Mouse (Mus musculus) liver, embryonic 18 days (tissue): Measurements from ENCODE around the gene Ift20. TPM values are rescaled to one million over a fixed set of nuclear protein-coding genes. Genes with fewer than 3 reads are reported as not detected.

Experiments used
- polyA plus RNA-seq: library from polyadenylated mRNA; depleted of rRNA; stranded (reverse); fragments of >200 nt; gene quantifications from 2 replicates; pipeline ENCODE4 v1.2.3, GENCODE M21; 2012; rRNA removed

The Ift20 gene
- 47.4 and 51.1 TPM in 2 replicates for polyA plus RNA-seq

DNA sequence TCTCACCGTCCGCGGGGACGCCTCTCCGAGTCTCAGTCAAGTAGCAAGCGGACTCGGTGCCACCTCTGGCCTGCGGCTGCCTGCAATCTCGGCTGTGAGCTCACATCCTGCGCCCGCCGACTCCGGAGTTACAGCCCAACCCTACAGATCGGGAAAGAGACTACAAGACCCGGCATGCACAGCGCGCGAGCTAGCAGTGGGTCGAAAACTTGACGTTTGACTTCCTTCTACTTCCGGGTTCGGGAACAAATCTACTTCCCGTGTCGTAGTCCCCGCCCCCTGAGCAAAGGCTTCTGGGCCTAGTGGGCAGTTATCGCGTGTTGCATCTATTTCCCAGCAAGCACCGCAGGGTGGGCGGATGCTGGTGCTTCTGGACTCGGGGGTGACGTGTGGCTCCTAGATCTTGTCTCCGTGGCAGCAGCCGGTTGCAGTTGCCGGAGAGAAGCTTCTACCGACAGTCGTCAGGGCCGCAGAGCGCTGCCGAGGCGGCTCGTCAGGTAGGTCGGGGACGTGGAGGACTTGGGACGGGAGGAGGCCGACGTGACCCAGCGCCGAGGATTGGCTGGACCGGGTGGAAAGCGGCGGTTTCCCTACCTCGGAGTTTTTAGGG lies at the start of gene Ift20, which contains the start of gene Tnfaip1:
TSS of gene Ift20 (plus strand) at position 282 of the 610 bp plus-strand sequence.
TSS of gene Tnfaip1 (minus strand) at position 253 of the 610 bp plus-strand sequence.

DNA sequence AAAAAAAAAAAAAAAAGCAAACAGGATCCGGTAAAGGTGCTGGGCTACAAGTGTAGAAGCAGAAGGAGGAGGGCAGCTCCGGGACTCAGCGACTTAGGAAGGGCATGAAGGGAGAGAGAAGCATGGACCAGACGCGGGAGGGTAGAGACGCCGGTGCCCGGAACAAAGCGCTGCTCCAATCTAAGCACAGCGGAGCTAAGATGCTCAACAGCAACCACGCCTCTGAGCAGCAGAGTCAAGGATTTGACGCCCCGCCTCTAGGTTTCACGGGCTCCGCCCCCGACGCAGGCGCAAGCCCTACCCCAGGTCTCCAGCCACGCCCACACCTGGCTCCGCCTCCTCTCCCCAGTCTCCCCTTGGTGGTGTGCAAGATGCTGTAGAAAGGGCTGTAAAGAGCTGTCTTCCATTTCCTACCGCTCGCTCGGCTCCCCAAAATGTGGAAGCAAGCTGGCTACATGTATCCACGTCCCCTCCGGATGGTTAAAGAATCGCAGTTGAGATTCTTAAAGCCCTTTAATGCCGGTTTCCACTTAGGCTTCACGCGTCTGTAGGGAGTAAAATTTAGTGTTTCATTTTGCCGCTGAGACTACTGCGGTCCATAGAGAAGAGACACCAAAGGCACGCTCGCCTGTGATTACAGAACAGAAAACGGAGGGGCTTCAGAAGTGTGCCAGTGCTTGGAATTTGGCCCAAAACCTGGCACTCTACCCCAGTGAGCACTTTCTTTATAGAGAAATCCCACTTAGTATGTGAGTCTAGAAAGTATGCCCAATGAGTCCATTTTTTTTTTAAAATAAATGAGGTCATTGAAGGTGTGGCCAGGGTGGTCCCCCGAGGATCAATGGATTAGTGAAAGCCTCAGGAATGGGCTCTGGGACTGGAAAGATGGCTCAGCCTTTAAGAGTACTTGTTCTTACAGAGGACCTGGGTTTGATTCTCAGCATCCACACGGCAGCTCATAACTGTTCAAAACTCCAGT lies 38.3 kb upstream of the Ift20 start, which contains the start of gene Sarm1:
TSS of gene Sarm1 (minus strand) at position 211 of the 979 bp plus-strand sequence.

DNA sequence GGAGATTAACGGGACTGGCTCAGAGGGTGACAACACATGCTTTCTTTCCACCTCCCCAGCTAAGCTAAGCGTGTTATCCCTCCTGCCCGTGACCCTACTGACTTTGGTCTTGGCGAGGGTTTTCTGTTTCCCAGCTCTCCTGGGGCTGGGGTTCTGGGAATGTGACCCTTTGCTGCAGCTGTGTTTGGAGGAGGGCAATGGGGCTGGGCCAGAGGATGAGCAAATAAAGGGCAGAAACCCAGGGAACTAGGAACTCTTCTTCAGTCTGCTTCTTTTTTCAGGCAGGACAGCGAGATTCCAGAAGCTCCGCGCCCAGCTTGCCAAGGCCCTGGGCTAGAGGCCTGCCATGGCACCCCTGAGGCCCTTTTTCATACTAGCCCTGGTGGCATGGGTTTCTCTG lies 37.2 kb upstream of the Ift20 start, which contains the start of gene Vtn:
TSS of gene Vtn (plus strand) at position 88 of the 400 bp plus-strand sequence.

DNA sequence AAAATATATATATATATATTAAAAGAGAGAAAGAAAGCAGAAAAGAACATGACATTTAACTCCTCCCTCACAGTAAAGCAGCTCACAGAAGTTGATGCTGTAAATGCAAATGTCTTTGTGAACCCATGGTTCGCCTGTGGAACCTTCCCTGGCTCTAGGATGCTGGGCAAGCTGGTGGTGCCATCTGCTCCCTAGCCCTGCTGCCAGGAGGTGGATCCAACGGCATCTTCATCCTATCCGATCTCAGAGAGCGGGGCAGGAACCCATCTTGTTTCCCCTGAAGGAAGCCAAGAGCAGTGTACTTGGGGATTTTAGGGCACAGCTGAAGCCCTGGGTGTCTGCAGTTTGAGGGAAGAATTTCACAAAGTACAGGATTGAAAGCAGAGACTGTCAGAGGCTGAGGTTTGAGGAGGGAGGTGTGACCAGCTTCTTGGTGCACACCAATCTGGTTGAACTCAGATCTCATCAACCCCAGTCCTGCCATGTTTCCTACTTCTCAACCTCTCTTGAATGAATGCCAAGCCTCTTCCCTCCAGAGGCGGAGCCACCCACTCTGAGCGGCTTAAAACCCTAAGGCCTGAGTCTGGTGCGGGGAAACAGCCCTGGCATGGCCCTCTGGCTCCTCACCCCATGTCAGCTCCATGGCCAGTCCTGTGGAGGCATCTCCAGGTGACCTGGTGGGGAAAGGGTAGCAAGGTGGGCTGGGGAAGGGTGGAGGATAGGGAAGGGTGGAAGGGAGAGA lies 33.1 kb upstream of the Ift20 start, which contains the start of gene Sebox:
TSS of gene Sebox (plus strand) at position 539 of the 742 bp plus-strand sequence.

DNA sequence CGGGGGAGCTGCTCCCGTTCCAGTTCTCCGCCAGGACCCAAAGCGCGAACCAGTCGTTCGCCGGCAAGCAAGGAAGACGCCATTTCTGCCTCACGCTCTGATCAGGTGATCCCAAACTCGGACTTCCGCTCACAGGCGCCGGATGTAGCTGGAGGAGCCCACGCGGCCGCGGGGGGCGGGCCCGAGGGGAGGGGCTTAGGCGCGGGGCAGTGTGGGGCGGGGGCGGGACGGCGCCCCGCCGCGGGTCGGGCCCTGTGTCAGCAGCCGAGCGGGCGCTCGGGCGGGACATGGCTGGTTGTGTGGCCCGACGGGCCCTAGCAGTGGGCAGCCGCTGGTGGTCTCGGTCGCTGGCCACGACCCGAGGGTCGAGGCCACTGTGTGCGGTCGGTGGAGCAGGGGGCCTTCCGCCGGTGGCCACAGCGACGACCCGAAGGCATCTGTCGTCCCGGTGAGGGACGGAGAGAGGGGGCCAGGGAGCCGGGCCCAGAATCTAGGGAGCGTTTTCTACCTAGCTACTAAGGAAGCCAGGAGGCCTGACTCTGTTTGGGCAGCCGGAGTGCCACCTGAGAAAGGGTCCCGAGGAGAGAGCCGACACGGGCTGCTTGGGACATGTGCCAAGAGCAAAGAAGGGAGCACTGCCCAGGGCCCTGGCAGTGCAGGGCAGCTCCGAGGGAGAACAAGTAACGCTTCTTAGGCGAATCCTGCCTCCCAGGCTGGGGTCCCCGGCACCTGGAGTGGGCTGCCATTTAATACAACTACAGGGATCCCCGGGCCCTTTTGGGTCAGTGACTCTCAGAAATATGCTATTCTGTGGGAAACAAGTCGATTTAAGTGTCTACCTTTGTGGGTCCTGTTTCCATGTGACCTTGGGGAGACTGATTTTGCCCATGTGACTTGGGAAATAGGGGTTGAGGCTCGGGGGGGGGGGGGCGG lies 23.9 kb upstream of the Ift20 start, which contains the start of the genes Tmem199 and Poldip2:
TSS of gene Tmem199 (minus strand) at position 148 of the 933 bp plus-strand sequence.
TSS of gene Poldip2 (plus strand) at position 169 of the 933 bp plus-strand sequence.

DNA sequence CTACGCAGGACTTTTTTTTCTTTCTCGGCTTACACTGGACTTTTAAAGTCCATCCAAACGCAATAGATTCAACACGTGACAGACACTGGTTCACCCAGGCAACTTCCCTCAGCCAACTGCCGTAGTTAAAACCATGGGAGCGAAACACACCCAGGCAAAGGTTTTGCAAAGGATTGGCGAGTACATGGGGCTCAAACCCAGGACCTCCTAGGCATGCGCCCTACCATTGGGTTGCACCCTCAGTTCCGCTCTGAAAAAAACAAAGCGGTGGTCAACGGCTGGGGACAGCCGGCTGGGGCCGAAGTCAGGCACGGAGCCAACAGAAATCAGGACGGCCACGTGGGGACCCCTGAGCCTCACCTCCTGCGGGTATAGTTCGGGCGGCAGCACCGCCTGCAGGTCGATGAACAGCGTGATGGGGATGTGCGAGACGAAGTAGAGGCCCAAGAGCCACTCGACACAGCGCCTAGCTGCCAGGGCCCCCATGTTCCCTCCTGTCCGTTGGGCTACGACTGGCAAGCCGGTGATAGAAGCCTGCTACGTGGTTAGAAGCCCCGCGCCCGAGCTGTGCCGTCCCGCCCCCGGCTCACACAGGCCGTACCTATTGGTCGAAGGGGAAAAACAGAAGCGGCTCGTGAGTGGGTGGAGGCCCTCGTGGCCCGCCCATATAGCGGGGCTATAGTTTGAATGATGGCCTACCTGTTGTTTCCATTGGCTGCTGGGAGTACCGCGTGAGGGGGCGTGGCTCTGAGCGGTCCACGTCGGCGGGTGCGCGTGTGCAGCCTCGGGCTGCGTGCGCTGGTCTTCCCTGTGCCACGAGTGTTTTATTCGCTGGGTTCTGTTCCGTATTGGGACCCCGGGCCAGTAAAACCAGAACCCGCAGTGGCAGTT lies 14.3 kb downstream of the Ift20 start, which contains the start of gene Tmem97:
TSS of gene Tmem97 (minus strand) at position 610 of the 891 bp plus-strand sequence.

Other genes with a start within 250 kb of the Ift20 start
- gene BC030499, start 245.5 kb upstream of the Ift20 start, polyA plus RNA-seq, result 0.15 and 0.20 TPM in 2 replicates
- 18.5 and 21.4 TPM in 2 replicates for gene Spag5, start 234.8 kb upstream of the Ift20 start, polyA plus RNA-seq
- gene Aldoc, start 213.4 kb upstream of the Ift20 start, polyA plus RNA-seq, result 25.4 and 34.5 TPM in 2 replicates
- 21.8 and 25.8 TPM in 2 replicates for gene Pigs, start 207.9 kb upstream of the Ift20 start, polyA plus RNA-seq
- 62.4 and 64.5 TPM in 2 replicates for gene Unc119, start 192.9 kb upstream of the Ift20 start, polyA plus RNA-seq
- not detected in 2 replicates for gene Foxn1, start 149.8 kb upstream of the Ift20 start, polyA plus RNA-seq
- gene Slc13a2, start 114.1 kb upstream of the Ift20 start, polyA plus RNA-seq, result 0.03 and 0.06 TPM in 2 replicates
- 12.7 and 14.6 TPM in 2 replicates for gene Slc46a1, start 70.7 kb upstream of the Ift20 start, polyA plus RNA-seq
- 0.25 and 0.26 TPM in 2 replicates for gene Sarm1, start 38.6 kb upstream of the Ift20 start, polyA plus RNA-seq
- gene Vtn, start 37.3 kb upstream of the Ift20 start, polyA plus RNA-seq, result 1,540 and 1,650 TPM in 2 replicates
- 0.09 and 0.22 TPM in 2 replicates for gene Sebox, start 32.9 kb upstream of the Ift20 start, polyA plus RNA-seq
- gene Tmem199, start 24.2 kb upstream of the Ift20 start, polyA plus RNA-seq, result 13.8 and 13.9 TPM in 2 replicates
- 41.8 and 45.1 TPM in 2 replicates for gene Poldip2, start 24.2 kb upstream of the Ift20 start, polyA plus RNA-seq
- 10.0 and 10.2 TPM in 2 replicates for gene Tnfaip1, start within 50 bp of the Ift20 start, polyA plus RNA-seq
- 68.7 and 70.8 TPM in 2 replicates for gene Tmem97, start 14.4 kb downstream of the Ift20 start, polyA plus RNA-seq
- 4.9 and 5.5 TPM in 2 replicates for gene Nlk, start 161.0 kb downstream of the Ift20 start, polyA plus RNA-seq
- gene Ccnq, start 215.4 kb downstream of the Ift20 start, polyA plus RNA-seq, result 15.7 and 17.5 TPM in 2 replicates